Mouse (Mus musculus): ENCODE data around the gene Sohlh2. TPM values are rescaled to one million over a fixed set of nuclear protein-coding genes. Genes with fewer than 3 reads are reported as not detected.
"Not testable (repeated sequence)": the region's sequence is repeated elsewhere in the genome, so short reads cannot be mapped to it uniquely, and the experiment has no call there.

Gene Sohlh2
- polyA plus RNA-seq, 1 experiment from 2014 or later = not detected

DNA sequence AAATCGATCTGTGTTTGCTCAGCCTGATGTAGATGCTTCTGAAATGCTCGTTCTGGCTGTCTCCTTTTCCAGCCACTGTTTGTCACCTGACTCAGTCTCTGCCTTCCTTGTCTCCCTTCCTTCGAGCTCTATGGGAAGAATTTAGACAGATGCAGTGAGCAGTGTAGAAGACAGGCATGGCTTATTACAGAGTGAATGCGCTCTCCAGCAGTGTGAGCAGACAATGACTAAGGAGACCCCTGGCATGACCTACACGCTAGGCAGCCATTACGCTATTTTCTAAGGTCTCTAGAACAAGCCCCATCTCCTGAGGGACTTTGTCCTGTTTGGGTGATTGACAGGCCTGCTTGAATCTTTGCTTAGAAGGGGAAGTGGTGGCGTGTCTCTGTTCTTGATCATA lies 20.7 kb upstream of the Sohlh2 start:
- Histone ChIP-seq H3K36me3 (no peaks in the 10 kb centered on the region), H3K4me1 (no peaks in the 10 kb centered on the region), H3K27me3 (replicated peaks) (no peaks in the 10 kb centered on the region), H3K4me3 (no peak overlapping the region), H3K4me2 (replicated peaks) (no peak overlapping the region), H3K9ac (no peak overlapping the region), H3K9me3 (no peaks in the 10 kb centered on the region), H3K27ac (no peak overlapping the region)
- WGBS = 72% methylated on average over 7 of the region's 7 CpGs
- no peak for ATAC-seq (ENCODE audit: low FRiP score, low read depth)

GRCm38 (mm10) chr3:55163510-55163909 lies 18.3 kb upstream of the Sohlh2 start:
- H3K4me2 ChIP-seq (replicated peaks) = no peak overlapping the region
- H3K4me1 ChIP-seq = no peaks in the 10 kb centered on the region
- WGBS = 74% methylated on average over 4 of the region's 4 CpGs
- no peak overlapping the region for H3K4me3 ChIP-seq
- no peak for ATAC-seq (ENCODE audit: low FRiP score, low read depth)
- no peak overlapping the region for H3K27ac ChIP-seq
- no peaks in the 10 kb centered on the region for H3K9me3 ChIP-seq
- H3K36me3 ChIP-seq = no peaks in the 10 kb centered on the region
- no peaks in the 10 kb centered on the region for H3K27me3 ChIP-seq (replicated peaks)
- no peak overlapping the region for H3K9ac ChIP-seq

DNA sequence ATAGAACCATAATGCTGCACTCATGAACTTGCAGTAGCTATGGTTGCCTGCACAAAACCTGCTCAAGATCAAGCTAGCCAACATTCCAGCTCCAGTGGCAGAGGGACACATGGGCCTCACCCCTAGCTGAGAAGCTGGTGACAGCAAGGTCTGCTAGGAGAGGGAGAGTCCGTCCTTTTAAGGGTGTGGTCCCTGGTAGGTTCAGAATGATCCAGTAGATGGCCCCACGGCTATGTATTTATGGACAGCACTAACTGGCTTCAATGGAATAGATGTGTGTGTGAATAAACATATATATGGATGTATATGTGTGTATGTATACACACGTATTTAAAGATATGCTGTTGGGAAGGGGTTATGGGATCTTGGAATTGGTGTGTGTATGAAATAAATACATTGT lies 9.3 kb upstream of the Sohlh2 start:
- Histone ChIP-seq H3K27ac (no peak overlapping the region), H3K4me1 (no peaks in the 10 kb centered on the region), H3K9ac (no peak overlapping the region), H3K4me3 (no peak overlapping the region), H3K36me3 (no peaks in the 10 kb centered on the region), H3K4me2 (replicated peaks) (no peak overlapping the region), H3K9me3 (no peaks in the 10 kb centered on the region), H3K27me3 (replicated peaks) (no peaks in the 10 kb centered on the region)
- ATAC-seq (ENCODE audit: low FRiP score, low read depth) = no peak
- WGBS = 77% methylated on average over 3 of the region's 3 CpGs

- Histone ChIP-seq H3K27me3 (replicated peaks) (no peaks in the 10 kb centered on the region), H3K4me3 (no peak overlapping the region), H3K4me1 (no peaks in the 10 kb centered on the region), H3K9me3 (no peaks in the 10 kb centered on the region), H3K4me2 (replicated peaks) (no peak overlapping the region), H3K36me3 (no peaks in the 10 kb centered on the region), H3K27ac (no peak overlapping the region), H3K9ac (no peak overlapping the region)
- WGBS = 60% methylated on average over 6 of the region's 6 CpGs
- no peak for ATAC-seq (ENCODE audit: low FRiP score, low read depth)
Measured at GRCm38 (mm10) chr3:55177271-55177670, 4.6 kb upstream of the Sohlh2 start.

GRCm38 (mm10) chr3:55191668-55192067 lies 9.8 kb downstream of the Sohlh2 start:
- Histone ChIP-seq H3K4me1 (no peaks in the 10 kb centered on the region), H3K36me3 (no peaks in the 10 kb centered on the region), H3K27ac (no peak overlapping the region), H3K4me3 (no peak overlapping the region), H3K27me3 (replicated peaks) (no peaks in the 10 kb centered on the region), H3K4me2 (replicated peaks) (no peak overlapping the region), H3K9me3 (no peaks in the 10 kb centered on the region), H3K9ac (no peak overlapping the region)
- 87% methylated on average over 4 of the region's 4 CpGs for WGBS
- ATAC-seq (ENCODE audit: low FRiP score, low read depth) = no peak

- Histone ChIP-seq H3K36me3 (no peaks in the 10 kb centered on the region), H3K4me2 (replicated peaks) (no peak overlapping the region), H3K27me3 (replicated peaks) (no peaks in the 10 kb centered on the region), H3K4me3 (no peak overlapping the region), H3K9ac (no peak overlapping the region), H3K9me3 (no peaks in the 10 kb centered on the region), H3K4me1 (no peaks in the 10 kb centered on the region), H3K27ac (no peak overlapping the region)
- no peak for ATAC-seq (ENCODE audit: low FRiP score, low read depth)
- WGBS = 55% methylated on average over 2 of the region's 2 CpGs
Measured at GRCm38 (mm10) chr3:55193351-55193750, 11.5 kb downstream of the Sohlh2 start.

DNA sequence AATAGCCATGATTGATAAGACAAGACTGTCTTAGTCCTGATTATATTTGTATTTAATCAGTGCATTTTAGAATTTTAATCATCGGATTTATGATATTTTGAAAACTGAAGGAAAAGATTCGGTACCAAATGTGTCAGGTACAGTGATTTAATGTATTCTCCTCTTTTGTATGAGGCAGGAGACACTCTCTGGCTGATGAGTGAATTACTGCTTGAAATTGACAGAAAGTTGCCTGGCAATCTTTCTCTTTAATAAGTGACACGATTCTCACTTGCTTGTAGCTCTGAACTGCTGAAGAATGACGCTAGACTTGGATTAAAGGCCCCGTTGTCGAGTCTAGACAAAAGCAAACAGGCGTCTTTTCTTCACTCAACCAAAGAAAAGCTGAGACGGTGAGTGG lies 13.0 kb downstream of the Sohlh2 start:
- Histone ChIP-seq H3K4me1 (no peaks in the 10 kb centered on the region), H3K4me3 (no peak overlapping the region), H3K4me2 (replicated peaks) (no peak overlapping the region), H3K9ac (no peak overlapping the region), H3K27me3 (replicated peaks) (no peaks in the 10 kb centered on the region), H3K9me3 (no peaks in the 10 kb centered on the region), H3K27ac (no peak overlapping the region), H3K36me3 (no peaks in the 10 kb centered on the region)
- ATAC-seq (ENCODE audit: low FRiP score, low read depth) = no peak
- 77% methylated on average over 8 of the region's 8 CpGs for WGBS

DNA sequence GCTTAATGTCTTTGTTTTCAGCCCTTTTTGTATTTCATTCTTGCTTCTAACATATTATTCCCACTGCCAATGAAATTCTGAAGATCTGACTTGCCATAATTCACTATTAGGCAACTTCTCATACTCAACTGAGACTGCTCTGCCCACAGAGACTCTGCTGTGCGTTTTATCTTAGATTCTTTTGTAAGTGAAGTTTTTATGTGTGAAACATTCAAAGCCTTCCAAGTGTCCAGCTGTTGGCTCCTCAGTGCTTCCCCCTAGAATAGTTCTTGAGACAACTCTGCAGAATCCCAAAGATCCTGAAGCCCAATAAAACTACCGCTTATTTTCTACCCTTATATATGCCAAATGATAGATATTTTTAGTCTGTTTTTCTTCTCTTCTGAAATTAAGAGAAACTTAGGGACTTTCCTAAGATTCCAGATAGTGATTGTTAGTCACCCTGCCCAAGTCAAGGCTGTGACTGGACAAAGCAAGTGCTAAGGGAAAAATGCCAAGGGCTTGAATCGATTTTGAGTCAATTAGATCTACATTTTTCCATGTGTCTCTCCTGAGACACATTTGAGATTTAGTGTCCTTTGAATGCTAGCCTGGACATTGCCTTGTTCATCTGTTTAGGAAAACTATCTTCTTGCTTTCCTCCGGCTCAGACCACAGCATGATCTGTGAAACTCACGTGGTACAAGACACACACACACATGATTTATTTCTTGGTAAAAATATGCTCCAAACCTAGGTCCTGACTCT lies 13.9 kb downstream of the Sohlh2 start:
- Histone ChIP-seq H3K4me2 (replicated peaks) (no peak overlapping the region), H3K36me3 (no peaks in the 10 kb centered on the region)

GRCm38 (mm10) chr3:55196328-55196710 lies 14.5 kb downstream of the Sohlh2 start:
- H3K9me3 ChIP-seq = no peaks in the 10 kb centered on the region
- H3K36me3 ChIP-seq = no peaks in the 10 kb centered on the region
- ATAC-seq (ENCODE audit: low FRiP score, low read depth) = no peak
- no peak overlapping the region for H3K4me2 ChIP-seq (replicated peaks)
- H3K27ac ChIP-seq = no peak overlapping the region
- no peaks in the 10 kb centered on the region for H3K27me3 ChIP-seq (replicated peaks)
- H3K9ac ChIP-seq = no peak overlapping the region
- 84% methylated on average over 2 of the region's 2 CpGs for WGBS
- no peak overlapping the region for H3K4me3 ChIP-seq
- no peaks in the 10 kb centered on the region for H3K4me1 ChIP-seq

More for the DNA sequence above, 13.9 kb downstream of the Sohlh2 start:
- Histone ChIP-seq H3K4me1 (no peaks in the 10 kb centered on the region), H3K27me3 (replicated peaks) (no peaks in the 10 kb centered on the region), H3K27ac (no peak overlapping the region), H3K9me3 (no peaks in the 10 kb centered on the region), H3K4me3 (no peak overlapping the region), H3K9ac (no peak overlapping the region)
- no peak for ATAC-seq (ENCODE audit: low FRiP score, low read depth)
- WGBS = 78% methylated on average over 5 of the region's 5 CpGs

GRCm38 (mm10) chr3:55203621-55204020 lies 21.8 kb downstream of the Sohlh2 start:
- H3K27me3 ChIP-seq (replicated peaks); H3K36me3 ChIP-seq; H3K9me3 ChIP-seq; ATAC-seq (ENCODE audit: low FRiP score, low read depth); H3K27ac ChIP-seq; H3K9ac ChIP-seq; H3K4me3 ChIP-seq; H3K4me2 ChIP-seq (replicated peaks); H3K4me1 ChIP-seq: not testable (repeated sequence)
- WGBS = 92% methylated on average over 11 of the region's 11 CpGs

- H3K4me1 ChIP-seq = no peaks in the 10 kb centered on the region
- over 99% methylated on average over 2 of the region's 2 CpGs for WGBS
- no peak overlapping the region for H3K9ac ChIP-seq
- H3K4me2 ChIP-seq (replicated peaks) = no peak overlapping the region
- H3K27ac ChIP-seq = no peak overlapping the region
- H3K36me3 ChIP-seq = no peaks in the 10 kb centered on the region
- H3K4me3 ChIP-seq = no peak overlapping the region
- ATAC-seq (ENCODE audit: low FRiP score, low read depth) = no peak
- H3K27me3 ChIP-seq (replicated peaks) = no peaks in the 10 kb centered on the region
- no peaks in the 10 kb centered on the region for H3K9me3 ChIP-seq
Measured at GRCm38 (mm10) chr3:55206413-55206812, 24.6 kb downstream of the Sohlh2 start.

DNA sequence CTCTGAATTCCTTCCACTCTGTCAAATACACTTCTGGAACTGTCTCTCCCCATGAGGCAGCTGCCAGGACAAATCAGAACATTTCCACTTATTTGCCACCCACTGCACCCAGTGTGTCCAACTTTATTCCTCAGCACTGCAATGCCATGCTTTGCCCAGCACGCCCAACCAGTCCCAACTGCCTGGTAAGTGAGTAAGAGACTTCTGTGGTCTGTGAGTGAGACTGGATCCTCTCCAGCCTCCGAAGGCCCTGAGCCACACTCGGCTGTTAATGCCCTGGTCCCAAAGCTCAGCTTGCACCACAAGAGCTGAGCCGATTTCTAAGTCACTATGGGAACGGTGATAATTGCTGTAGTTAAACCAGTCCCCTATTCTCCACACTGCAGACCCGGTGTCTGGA lies 25.8 kb downstream of the Sohlh2 start:
- H3K9me3 ChIP-seq = no peaks in the 10 kb centered on the region
- no peak overlapping the region for H3K4me3 ChIP-seq
- no peak overlapping the region for H3K4me2 ChIP-seq (replicated peaks)
- no peak overlapping the region for H3K27ac ChIP-seq
- no peak for ATAC-seq (ENCODE audit: low FRiP score, low read depth)
- H3K9ac ChIP-seq = no peak overlapping the region
- H3K36me3 ChIP-seq = no peaks in the 10 kb centered on the region
- H3K4me1 ChIP-seq = no peaks in the 10 kb centered on the region
- WGBS = 54% methylated on average over 6 of the region's 6 CpGs
- no peaks in the 10 kb centered on the region for H3K27me3 ChIP-seq (replicated peaks)

- no peaks in the 10 kb centered on the region for H3K9me3 ChIP-seq
- no peak overlapping the region for H3K4me2 ChIP-seq (replicated peaks)
- H3K4me1 ChIP-seq = no peaks in the 10 kb centered on the region
- no peak overlapping the region for H3K4me3 ChIP-seq
- no peaks in the 10 kb centered on the region for H3K36me3 ChIP-seq
- WGBS = 55% methylated on average over 2 of the region's 2 CpGs
- H3K27me3 ChIP-seq (replicated peaks) = no peaks in the 10 kb centered on the region
- ATAC-seq (ENCODE audit: low FRiP score, low read depth) = no peak
- H3K27ac ChIP-seq = no peak overlapping the region
- H3K9ac ChIP-seq = no peak overlapping the region
Measured at GRCm38 (mm10) chr3:55212254-55212653, 30.4 kb downstream of the Sohlh2 start.
